Mouse (Mus musculus) MEL (cell line): Measurements from ENCODE around the gene Tmem240.

Experiments used
- CTCF ChIP-seq, 3 experiments: IDR thresholded peaks in 2 of 3; conservative IDR thresholded peaks in 1 of 3; 2 replicates each; pipeline ENCODE4 v1.5.1; 2011 to 2012; ENCODE audit warnings: low read length in 3 of 3, low read depth in 2 of 3, mild to moderate bottlenecking in 2 of 3, improper control_type of control experiment in 1 of 3, inconsistent platforms in 1 of 3, mixed read lengths in 1 of 3, moderate library complexity in 1 of 3; ENCODE audit not compliant: control insufficient read depth in 1 of 3, insufficient read depth in 1 of 3, poor library complexity in 1 of 3, severe bottlenecking in 1 of 3
- MAX ChIP-seq: IDR thresholded peaks from 2 replicates; pipeline ENCODE4 v1.6.1; 2011; ENCODE audit warnings: low read length, improper control_type of control experiment
- POLR2A ChIP-seq, 2 experiments: IDR thresholded peaks; 2 replicates each; pipeline ENCODE4 v1.6.1; 2011 to 2012; ENCODE audit warnings: low read length in 2 of 2, mild to moderate bottlenecking in 2 of 2, control low read depth in 1 of 2, improper control_type of control experiment in 1 of 2, low read depth in 1 of 2, moderate library complexity in 1 of 2; ENCODE audit not compliant: control insufficient read depth in 1 of 2, insufficient read depth in 1 of 2, poor library complexity in 1 of 2
- TCF12 ChIP-seq: IDR thresholded peaks from 2 replicates; pipeline ENCODE4 v1.6.1; 2014; ENCODE audit warnings: low read depth, mild to moderate bottlenecking, inconsistent platforms, low read length, improper control_type of control experiment, moderate library complexity

GRCm38 (mm10) chr4:155784081-155784701, 49.6 kb downstream of the Tmem240 start:
- peak; percentile 24; the same call in 1 of the 2 replicates for TF ChIP-seq TCF12
- TF ChIP-seq CTCF (IDR thresholded peaks at IDR 0.05 in 2 of 3, conservative IDR thresholded peaks at IDR 0.05 in 1 of 3; ENCODE audit: control insufficient read depth in 1 of 3, insufficient read depth in 1 of 3, low read depth in 2 of 3, low read length in 3 of 3, poor library complexity in 1 of 3, severe bottlenecking in 1 of 3) = peak; percentile 48 to 80 (median 72)
- peak in 1 of 2 experiments; percentile 25; a peak in 1 of 4 replicates for TF ChIP-seq POLR2A (IDR thresholded peaks at IDR 0.05; ENCODE audit: control insufficient read depth in 1 of 2, insufficient read depth in 1 of 2, low read depth in 1 of 2, low read length in 2 of 2, poor library complexity in 1 of 2)
- peak; percentile 41; the same call in 1 of the 2 replicates for TF ChIP-seq MAX
